Mouse (Mus musculus) midbrain, embryonic 15.5 days (tissue): ENCODE results near the gene Rps27rt. TPM values are rescaled to one million over a fixed set of nuclear protein-coding genes. Genes with fewer than 3 reads are reported as not detected.

Experiments
- ATAC-seq: fragments of 200-750 bp; cut with Nextera tagmentation; replicated peaks from 2 replicates; pipeline ENCODE4 v1.8.0; 2017; ENCODE audit warnings: moderate TSS enrichment
- H3K27ac ChIP-seq: fragments of 300-500 bp; sonication (generic); 2 replicates; pipeline ENCODE4 v1.5.1; 2015; ENCODE audit warnings: mild to moderate bottlenecking, inconsistent platforms
- H3K27me3 ChIP-seq: fragments of 300-500 bp; sonication (generic); replicated peaks from 2 replicates; pipeline ENCODE4 v1.6.1; 2015; ENCODE audit warnings: inconsistent platforms
- H3K36me3 ChIP-seq: fragments of 300-500 bp; sonication (generic); replicated peaks from 2 replicates; pipeline ENCODE4 v1.6.1; 2015; ENCODE audit warnings: inconsistent platforms
- H3K4me1 ChIP-seq: fragments of 300-500 bp; sonication (generic); 2 replicates; pipeline ENCODE4 v1.6.1; 2015; ENCODE audit warnings: inconsistent platforms
- H3K4me2 ChIP-seq: fragments of 300-500 bp; sonication (generic); 2 replicates; pipeline ENCODE4 v1.6.1; 2015; ENCODE audit warnings: inconsistent platforms, mild to moderate bottlenecking, moderate library complexity
- H3K4me3 ChIP-seq: fragments of 300-500 bp; sonication (generic); 2 replicates; pipeline ENCODE4 v1.5.1; 2015; ENCODE audit warnings: mild to moderate bottlenecking, inconsistent platforms
- H3K9ac ChIP-seq: fragments of 300-500 bp; sonication (generic); 2 replicates; pipeline ENCODE4 v1.6.1; 2015; ENCODE audit warnings: mild to moderate bottlenecking, inconsistent platforms
- H3K9me3 ChIP-seq: fragments of 300-500 bp; sonication (generic); 2 replicates; pipeline ENCODE4 v1.6.1; 2016; ENCODE audit warnings: inconsistent platforms
- WGBS: fragments of 180-500 bp; shearing (Covaris S2); methylation state at CpG from one replicate; pipeline ENCODE4 v1.1.7; 2015; ENCODE audit warnings: mixed read lengths; 5-methylcytosine and 5-hydroxymethylcytosine counted together
- polyA plus RNA-seq: library from polyadenylated mRNA; unstranded; fragments of >200 nt; fragmentation: Nextera tagmentation; extraction: Ambion mirVana; gene quantifications from 2 replicates; pipeline ENCODE4 v1.2.1, GENCODE M21; 2015

Rps27rt gene
- polyA plus RNA-seq, 1 experiment from 2014 or later: 154 TPM

DNA sequence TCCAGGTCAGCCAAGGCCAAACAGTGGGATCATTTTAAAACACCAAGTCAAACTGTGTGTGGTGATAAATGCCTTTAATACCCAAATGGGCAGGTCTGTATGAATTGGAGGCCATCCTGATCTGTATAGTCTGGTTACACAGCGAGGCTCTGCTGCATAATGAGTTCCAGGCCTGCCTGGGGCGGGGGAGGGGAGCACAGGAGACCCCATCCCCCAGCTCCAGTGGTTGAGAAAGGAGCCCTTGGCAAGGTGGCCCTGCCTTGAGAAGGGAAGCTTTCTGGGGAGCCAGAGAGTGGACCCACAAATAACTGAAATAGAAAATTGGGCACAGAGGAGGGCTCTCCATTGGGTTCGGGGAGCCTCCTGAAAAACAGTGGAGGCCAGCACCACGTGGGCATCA lies 47.2 kb downstream of the Rps27rt start:
- H3K4me3 ChIP-seq: no peak overlapping the region
- H3K9me3 ChIP-seq: no peaks in the 10 kb centered on the region
- H3K36me3 ChIP-seq: no peaks in the 10 kb centered on the region
- 81% methylated on average over 4 of the region's 4 CpGs for WGBS
- no peaks in the 10 kb centered on the region for H3K27me3 ChIP-seq
- H3K27ac ChIP-seq: no peak overlapping the region
- H3K9ac ChIP-seq: no peak overlapping the region
- H3K4me1 ChIP-seq: peaks cover 21% of the 10 kb centered on the region
- no peak for ATAC-seq
- no peak overlapping the region for H3K4me2 ChIP-seq

- 0 out of 2 replicates have a peak, but pooled peaks have one; percentile 8 for ATAC-seq
- Histone ChIP-seq H3K27ac (no peak overlapping the region), H3K9me3 (no peaks in the 10 kb centered on the region), H3K9ac (0 out of 2 replicates have a peak overlapping the region, but pooled peaks have one; percentile 80), H3K4me3 (peak overlapping the region; percentile 90), H3K36me3 (no peaks in the 10 kb centered on the region), H3K4me1 (peaks cover 21% of the 10 kb centered on the region), H3K4me2 (peak overlapping the region; percentile 99), H3K27me3 (no peaks in the 10 kb centered on the region)
- 67% methylated on average over 11 of the region's 11 CpGs for WGBS
Observed at GRCm38 (mm10) chr9:114934231-114934630, 48.3 kb downstream of the Rps27rt start.

GRCm38 (mm10) chr9:114933723-114934171 lies 48.8 kb downstream of the Rps27rt start, which contains the start of gene Gpd1l:
TSS of gene Gpd1l (minus strand) at chr9:114933987.
- Histone ChIP-seq H3K9me3 (no peaks in the 10 kb centered on the region), H3K4me2 (peak within 1 kb of the TSS; percentile 99), H3K36me3 (no peaks in the 10 kb centered on the region), H3K4me3 (peak within 1 kb of the TSS; percentile 90), H3K27ac (peak within 1 kb of the TSS; percentile 79), H3K4me1 (peaks cover 21% of the 10 kb centered on the region), H3K9ac (peak within 1 kb of the TSS; percentile 80), H3K27me3 (no peaks in the 10 kb centered on the region)
- WGBS: under 1% methylated on average over 30 of the region's 30 CpGs
- peak; percentile 97 for ATAC-seq

DNA sequence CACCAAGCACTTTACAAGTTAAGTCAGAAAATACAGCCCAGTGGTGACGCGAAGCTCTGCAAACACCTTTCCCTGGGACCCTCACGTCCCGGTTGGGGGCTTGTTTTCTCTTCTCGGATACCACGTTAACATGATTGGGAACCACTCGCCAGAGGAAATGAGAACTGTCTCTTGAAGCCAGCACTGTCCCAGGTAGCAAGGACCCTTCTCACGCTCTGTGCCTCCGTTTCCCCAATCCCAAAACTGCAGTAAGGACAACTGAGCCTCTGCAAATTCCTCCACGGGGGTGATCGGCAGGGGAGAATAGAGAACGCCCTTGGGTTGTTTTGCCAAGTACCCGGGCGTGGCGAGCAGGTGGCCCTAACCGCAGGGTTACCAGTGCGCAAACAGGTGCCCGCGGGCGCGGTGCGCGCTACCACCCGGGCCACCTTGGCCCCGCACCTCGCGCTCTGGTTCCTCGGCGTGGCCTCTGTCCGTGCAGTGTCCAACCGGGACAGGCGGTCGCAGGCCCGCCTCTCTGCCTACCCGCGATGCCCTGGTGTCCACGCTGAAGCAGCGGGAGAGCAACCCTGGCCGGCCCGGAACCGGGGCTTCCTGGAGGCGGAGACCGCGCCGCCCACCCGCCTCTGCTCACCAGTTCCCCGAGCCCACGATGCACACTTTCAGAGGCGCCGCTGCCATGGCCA lies 49.4 kb downstream of the Rps27rt start:
- Histone ChIP-seq H3K9me3 (no peaks in the 10 kb centered on the region), H3K27me3 (no peaks in the 10 kb centered on the region), H3K4me3 (peak overlapping the region; percentile 90), H3K9ac (peak overlapping the region; percentile 80), H3K36me3 (no peaks in the 10 kb centered on the region), H3K27ac (peak overlapping the region; percentile 79), H3K4me2 (peak overlapping the region; percentile 99), H3K4me1 (peaks cover 21% of the 10 kb centered on the region)
- peak; percentile 60 for ATAC-seq
- WGBS: under 1% methylated on average over 50 of the region's 50 CpGs

DNA sequence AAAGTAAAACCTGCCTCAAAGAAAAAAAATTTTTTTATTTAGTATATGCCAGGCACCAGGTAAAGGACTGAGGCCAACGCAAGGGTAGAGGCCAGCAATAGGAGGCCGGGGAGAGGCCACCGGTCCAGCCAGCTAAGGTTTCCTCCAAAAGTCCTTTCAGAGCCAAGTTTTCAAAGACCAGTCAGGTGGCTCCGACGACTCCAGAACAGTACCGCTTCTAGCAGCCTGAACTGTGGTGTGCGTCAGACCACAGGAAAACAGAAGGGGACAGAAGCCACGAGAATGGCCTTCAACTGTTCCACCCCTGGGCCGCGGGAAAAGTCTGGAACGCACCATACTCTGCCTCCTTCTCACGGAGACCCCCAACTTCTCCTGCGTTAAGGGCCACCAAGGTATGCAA lies 49.9 kb downstream of the Rps27rt start:
- ATAC-seq: no peak
- peak overlapping the region; percentile 90 for H3K4me3 ChIP-seq

More for the DNA sequence above, 49.9 kb downstream of the Rps27rt start:
- no peaks in the 10 kb centered on the region for H3K27me3 ChIP-seq
- H3K9ac ChIP-seq: peak overlapping the region; percentile 80
- no peaks in the 10 kb centered on the region for H3K9me3 ChIP-seq
- peaks cover 21% of the 10 kb centered on the region for H3K4me1 ChIP-seq
- WGBS: 24% methylated on average over 13 of the region's 13 CpGs
- H3K27ac ChIP-seq: no peak overlapping the region
- H3K36me3 ChIP-seq: no peaks in the 10 kb centered on the region
- H3K4me2 ChIP-seq: peak overlapping the region; percentile 99

Other genes starting within 250 kb of the Rps27rt start
- gene Cmtm7, start 200.9 kb downstream of the Rps27rt start, polyA plus RNA-seq: 12.2 and 15.2 TPM in 2 replicates
- gene Cmtm8, start 138.6 kb downstream of the Rps27rt start, polyA plus RNA-seq: 7.3 and 7.5 TPM in 2 replicates
- gene Gpd1l, start 48.8 kb downstream of the Rps27rt start, polyA plus RNA-seq: 30.8 and 30.9 TPM in 2 replicates
- 2.8 and 4.3 TPM in 2 replicates for gene Osbpl10, start 4.2 kb downstream of the Rps27rt start, polyA plus RNA-seq